Comparison of ENCODE assay signal across 28 mouse cellular contexts in genomic region chrX:169794421-169794820, GRCm38 (mm10). TPM values are rescaled to one million over a fixed set of nuclear protein-coding genes. Genes with fewer than 3 reads are reported as not detected.
DNase-seq lines count a peak whose midpoint lies in the region; ATAC-seq and TF ChIP-seq lines count a peak whose summit lies in the region.
"Had no signal": no experiment of that assay in that cellular context is flagged by ENCODE, and none has a peak within 500 bp of the region (broad histone marks: within the 10 kb centered on the region; RNA-seq: fewer than 3 reads in every experiment).

No protein-coding gene starts in this region.

- no peak overlapping the region for H3ac ChIP-seq in myocyte (ENCODE audit: control insufficient read depth, insufficient read length)

- peak; percentile 4 for DNase-seq in gastrocnemius, adult 18-20 months (ENCODE audit: low spot score)
- DNase-seq in gastrocnemius, postnatal 36 days: no peak
- DNase-seq in adrenal gland, adult (ENCODE audit: inconsistent age in 2 of 2, low spot score in 1 of 2): peak; percentile 66 to 89
- peak; percentile 9 for DNase-seq in adrenal gland, postnatal 25 days
- DNase-seq in layer of hippocampus, adult 11-12 months (ENCODE audit: low spot score): no peak
- DNase-seq: cerebellum, adult 9-11 months; forebrain, postnatal 0 days; heart, postnatal 14 days; right cerebral cortex, postnatal 25 days; spleen, adult 18-20 months; thymus, postnatal 25 days had no signal

- intact Hi-C loops in gastrocnemius, postnatal 36 days (cut with DNase I): no loop called here

- peak overlapping the region; percentile 58 for H3K4me2 ChIP-seq in myocyte (ENCODE audit: low read depth)
- H3K4me2 ChIP-seq: embryonic facial prominence, embryonic 15.5 days; heart, embryonic 13.5 days; limb, embryonic 12.5 days; liver, embryonic 12.5 days; midbrain, embryonic 12.5 days; neural tube, embryonic 12.5 days had no signal

- H3K4me3 ChIP-seq in myocyte: no peak overlapping the region
- H3K4me3 ChIP-seq: embryonic facial prominence, embryonic 15.5 days; forebrain, embryonic 10.5 days; heart, embryonic 13.5 days; layer of hippocampus, adult 2 months; limb, embryonic 12.5 days; liver, embryonic 12.5 days; midbrain, embryonic 12.5 days; neural tube, embryonic 12.5 days had no signal

- no peaks in the 10 kb centered on the region for H3K36me3 ChIP-seq in myocyte (ENCODE audit: control insufficient read depth, insufficient read depth)
- H3K36me3 ChIP-seq: embryonic facial prominence, embryonic 15.5 days; forebrain, embryonic 10.5 days; heart, embryonic 13.5 days; limb, embryonic 12.5 days; liver, embryonic 12.5 days; midbrain, embryonic 12.5 days; neural tube, embryonic 12.5 days had no signal

- no peaks in the 10 kb centered on the region for H3K27me3 ChIP-seq in myocyte (ENCODE audit: control insufficient read depth, insufficient read depth, insufficient read length)
- H3K27me3 ChIP-seq: embryonic facial prominence, embryonic 15.5 days; heart, embryonic 13.5 days; liver, embryonic 12.5 days had no signal

- ATAC-seq in erythroid progenitor cell, adult 5-6 weeks (replicated peaks; ENCODE audit: low FRiP score, poor library complexity, severe bottlenecking): no peak
- ATAC-seq: forebrain, postnatal 0 days; hindbrain, postnatal 0 days; intestine, embryonic 16.5 days; liver, embryonic 12.5 days had no signal

- no peaks in the 10 kb centered on the region for H3K79me2 ChIP-seq in myocyte (ENCODE audit: control insufficient read depth, insufficient read depth)

- no peak for TF ChIP-seq POLR2A in myocyte (IDR thresholded peaks at IDR 0.05; ENCODE audit: insufficient read length, low read depth)

TF ChIP-seq in myocyte, 11 proteins besides CTCF, POLR2A, EP300 and RAD21:
- TF ChIP-seq SRF (IDR thresholded peaks at IDR 0.05; ENCODE audit: control insufficient read depth, insufficient read length, low read depth) (no peak), TCF3 (IDR thresholded peaks at IDR 0.05; ENCODE audit: insufficient read length, low read depth) (no peak), MYOG (IDR thresholded peaks at IDR 0.05; ENCODE audit: control insufficient read depth in 1 of 3, insufficient read depth in 1 of 3, insufficient read length in 2 of 3, low read depth in 2 of 3) (no peak)

RNA-seq across cellular contexts. Expression of gene 4933400A11Rik, which starts 15.0 kb away (rescaled TPM):
- not detected for total RNA-seq in gastrocnemius, adult 18-20 months (2021)
- total RNA-seq in gastrocnemius, postnatal 36 days (2021): not detected
- not detected in 2 replicates for total RNA-seq in adrenal gland, postnatal 25 days (2021)
- polyA plus RNA-seq in myocyte (2012; fragmentation: generic; extraction: Trizol): not detected
- not detected in 2 replicates for total RNA-seq in erythroid progenitor cell, adult 5-6 weeks (2015; ENCODE audit: low replicate concordance)
- total RNA-seq in erythroid progenitor cell, adult 5-6 weeks (2017; ENCODE audit: low replicate concordance): not detected in 2 replicates
- total RNA-seq: common myeloid progenitor, adult 5-6 weeks; forebrain, postnatal 0 days; heart, adult 18-20 months; heart, postnatal 14 days; hindbrain, postnatal 0 days; layer of hippocampus, adult 2 months; layer of hippocampus, postnatal 25 days; megakaryocyte progenitor cell, adult 5-6 weeks had no signal
- polyA plus RNA-seq: embryonic facial prominence, embryonic 15.5 days; forebrain, postnatal 0 days; hindbrain, postnatal 0 days; limb, embryonic 12.5 days; liver, embryonic 12.5 days; lung, adult 2 months; midbrain, embryonic 12.5 days; neural tube, embryonic 12.5 days had no signal

Comparison
In these comparisons a context has a peak if more than half of its experiments do, and no peak if none do; other contexts are left out.
1. DNase-seq: peak in gastrocnemius, adult 18-20 months (single experiment), adrenal gland, adult (2 of 2) and adrenal gland, postnatal 25 days (single experiment); none in gastrocnemius, postnatal 36 days (0 of 2) and layer of hippocampus, adult 11-12 months (single experiment).